Mouse (Mus musculus): ENCODE results near the gene Gabrb3.

DNA sequence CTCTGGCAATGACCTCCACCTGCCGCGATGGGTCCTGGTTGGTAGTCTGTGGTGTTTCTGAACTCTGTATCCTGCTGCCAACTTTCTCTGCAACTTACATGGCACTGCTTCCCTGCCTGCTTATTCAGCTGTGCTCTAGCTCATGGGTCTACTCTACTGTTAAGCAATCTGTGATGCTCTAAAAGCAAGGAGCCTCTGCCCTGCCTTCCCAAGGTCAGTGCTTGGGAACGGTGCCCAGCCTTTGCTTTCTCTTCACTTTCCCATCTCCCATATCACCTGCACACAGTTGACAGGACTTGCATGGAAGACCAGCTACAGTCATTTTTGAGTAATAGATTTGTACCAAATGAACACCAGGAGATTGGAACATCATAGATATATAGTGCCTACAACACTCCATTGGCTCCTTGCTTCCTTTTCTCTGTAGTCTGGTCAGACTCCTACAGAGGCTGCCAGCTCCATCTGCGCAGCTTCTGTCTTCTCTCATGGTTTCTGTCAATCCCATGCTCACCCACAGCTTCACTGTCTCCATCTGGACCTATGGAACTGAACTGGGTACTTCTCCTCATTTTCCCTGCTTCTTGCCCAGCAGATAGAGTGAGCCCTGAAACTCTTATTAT is 228.8 kb downstream of the Gabrb3 start:
- TF ChIP-seq CTCF (IDR thresholded peaks at IDR 0.05; ENCODE audit: borderline replicate concordance, insufficient read depth, low read depth, low read length), result no peak
- no peak for TF ChIP-seq POLR2A (IDR thresholded peaks at IDR 0.05; ENCODE audit: borderline replicate concordance, insufficient read depth, low read length)
